In the genomic region with DNA sequence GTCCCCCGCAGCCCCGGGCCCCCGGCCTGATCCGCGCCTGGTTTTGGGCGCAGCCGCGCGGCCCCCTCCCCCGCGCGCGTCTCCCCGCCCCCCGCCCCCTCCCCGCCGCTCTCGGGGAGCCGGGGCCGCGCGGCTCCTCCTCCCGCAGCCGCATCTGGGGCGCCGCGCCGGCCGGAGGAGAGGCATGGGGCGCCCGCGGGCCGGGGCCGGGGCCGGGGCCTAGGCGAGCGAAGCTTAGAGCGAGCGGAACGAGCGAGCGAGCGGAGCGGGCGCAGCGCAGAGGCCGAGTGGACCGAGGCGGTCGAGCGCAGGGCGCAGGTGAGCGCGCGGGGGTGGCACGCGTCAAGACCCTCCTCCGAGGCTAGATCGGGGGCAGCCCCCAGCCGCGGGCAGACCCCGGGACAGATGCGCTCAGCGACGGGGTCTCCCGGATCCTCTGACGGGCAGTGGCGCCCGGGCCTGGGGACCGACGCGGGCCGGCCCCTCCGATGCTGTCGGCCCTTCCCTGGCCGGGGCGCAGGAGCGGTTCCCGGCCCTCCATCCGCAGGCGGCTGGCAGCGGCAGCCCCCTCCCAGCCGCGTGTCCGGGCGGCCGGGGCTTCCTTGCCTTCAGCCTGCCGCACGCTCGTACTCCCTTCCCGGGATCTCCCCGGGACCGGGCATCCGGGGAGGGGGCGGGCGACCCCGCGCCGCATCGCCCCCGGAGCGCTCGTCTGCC, we compare ENCODE assay signal across 8 mouse cellular contexts. TPM values are rescaled to one million over a fixed set of nuclear protein-coding genes. Genes with fewer than 3 reads are reported as not detected.
DNase-seq lines count a peak whose midpoint lies in the region; ATAC-seq lines count a peak whose summit lies in the region.

Gene Dlgap4, plus strand, starts transcription at position 165 of the 717 bp plus-strand sequence.

- H3K27ac ChIP-seq in lung, embryonic 16.5 days (ENCODE audit: low read length) = no peak within 1 kb of the TSS
- H3K27ac ChIP-seq in embryonic facial prominence, embryonic 13.5 days = no peak within 1 kb of the TSS
- H3K27ac ChIP-seq in heart, embryonic 15.5 days = no peak within 1 kb of the TSS
- H3K27ac ChIP-seq in midbrain, embryonic 15.5 days = peak within 1 kb of the TSS; percentile 76

- DNase-seq in lung, postnatal 25 days (ENCODE audit: low spot score) = no peak
- DNase-seq in adrenal gland, adult 8-10 months = no peak
- DNase-seq in layer of hippocampus, postnatal 25 days (ENCODE audit: extremely low spot score in 1 of 2, low spot score in 1 of 2) = peak in 1 of 2 experiments; percentile 49
- DNase-seq in B cell, adult 2 months = no peak

- H3K4me3 ChIP-seq in lung, embryonic 16.5 days (ENCODE audit: low read length) = peak within 1 kb of the TSS; percentile 67
- H3K4me3 ChIP-seq in embryonic facial prominence, embryonic 13.5 days = peak within 1 kb of the TSS; percentile 79
- peak within 1 kb of the TSS; percentile 71 for H3K4me3 ChIP-seq in heart, embryonic 15.5 days
- H3K4me3 ChIP-seq in midbrain, embryonic 15.5 days = peak within 1 kb of the TSS; percentile 79

- peak within 1 kb of the TSS; percentile 99 for H3K4me2 ChIP-seq in lung, embryonic 16.5 days (ENCODE audit: low read depth, low read length)
- H3K4me2 ChIP-seq in embryonic facial prominence, embryonic 13.5 days = peak within 1 kb of the TSS; percentile 98
- peak within 1 kb of the TSS; percentile 99 for H3K4me2 ChIP-seq in heart, embryonic 15.5 days
- H3K4me2 ChIP-seq in midbrain, embryonic 15.5 days = peak within 1 kb of the TSS; percentile 81

- H3K27me3 ChIP-seq in lung, embryonic 16.5 days (ENCODE audit: control insufficient read depth, insufficient read depth, low read depth, low read length) = peaks cover 64% of the 10 kb centered on the region
- peaks cover 94% of the 10 kb centered on the region for H3K27me3 ChIP-seq in embryonic facial prominence, embryonic 13.5 days
- H3K27me3 ChIP-seq in heart, embryonic 15.5 days = peaks cover 97% of the 10 kb centered on the region
- H3K27me3 ChIP-seq in midbrain, embryonic 15.5 days (replicated peaks) = peaks cover 26% of the 10 kb centered on the region

- no peaks in the 10 kb centered on the region for H3K36me3 ChIP-seq in lung, embryonic 16.5 days (ENCODE audit: control insufficient read depth, insufficient read depth, low read length)
- no peaks in the 10 kb centered on the region for H3K36me3 ChIP-seq in embryonic facial prominence, embryonic 13.5 days
- no peaks in the 10 kb centered on the region for H3K36me3 ChIP-seq in heart, embryonic 15.5 days
- no peaks in the 10 kb centered on the region for H3K36me3 ChIP-seq in midbrain, embryonic 15.5 days (replicated peaks)

- H3K4me1 ChIP-seq in lung, embryonic 16.5 days (replicated peaks; ENCODE audit: control insufficient read depth, insufficient read depth, low read length) = peaks cover 16% of the 10 kb centered on the region
- H3K4me1 ChIP-seq in embryonic facial prominence, embryonic 13.5 days = peaks cover 25% of the 10 kb centered on the region
- peaks cover 21% of the 10 kb centered on the region for H3K4me1 ChIP-seq in heart, embryonic 15.5 days (replicated peaks)
- peaks cover 41% of the 10 kb centered on the region for H3K4me1 ChIP-seq in midbrain, embryonic 15.5 days

- under 1% methylated on average over 81 of the region's 103 CpGs for WGBS in lung, embryonic 16.5 days
- WGBS in embryonic facial prominence, embryonic 13.5 days = under 1% methylated on average over 67 of the region's 103 CpGs
- under 1% methylated on average over 79 of the region's 103 CpGs for WGBS in heart, embryonic 15.5 days
- under 1% methylated on average over 61 of the region's 103 CpGs for WGBS in midbrain, embryonic 15.5 days

- H3K9ac ChIP-seq in lung, embryonic 16.5 days (ENCODE audit: low read length) = peak within 1 kb of the TSS; percentile 67
- H3K9ac ChIP-seq in embryonic facial prominence, embryonic 13.5 days = peak within 1 kb of the TSS; percentile 79
- peak within 1 kb of the TSS; percentile 55 for H3K9ac ChIP-seq in heart, embryonic 15.5 days
- peak within 1 kb of the TSS; percentile 88 for H3K9ac ChIP-seq in midbrain, embryonic 15.5 days

- ATAC-seq in lung, embryonic 16.5 days (ENCODE audit: low read depth) = peak; percentile 73
- peak; percentile 57 for ATAC-seq in embryonic facial prominence, embryonic 13.5 days (ENCODE audit: insufficient number of reproducible peaks, insufficient read depth, low FRiP score, low TSS enrichment, low read depth)
- peak; percentile 62 for ATAC-seq in heart, embryonic 15.5 days (replicated peaks; ENCODE audit: insufficient number of reproducible peaks, insufficient read depth, low FRiP score, low read depth)
- peak; percentile 81 for ATAC-seq in midbrain, embryonic 15.5 days (replicated peaks)

- no peaks in the 10 kb centered on the region for H3K9me3 ChIP-seq in lung, embryonic 16.5 days (ENCODE audit: control insufficient read depth, low read length)
- H3K9me3 ChIP-seq in embryonic facial prominence, embryonic 13.5 days = no peaks in the 10 kb centered on the region
- H3K9me3 ChIP-seq in heart, embryonic 15.5 days (replicated peaks) = no peaks in the 10 kb centered on the region
- no peaks in the 10 kb centered on the region for H3K9me3 ChIP-seq in midbrain, embryonic 15.5 days

RNA-seq across cellular contexts. Expression of gene Dlgap4, which starts in this region (rescaled TPM):
- polyA plus RNA-seq in lung, embryonic 16.5 days (2015; fragmentation: Nextera tagmentation; extraction: Ambion mirVana) = 59.1 and 66.4 TPM in 2 replicates
- 10 to 100 TPM; 43.0 to 72.3 (median 58.4) TPM for total RNA-seq in adrenal gland, adult 8-10 months (2022)
- 89.7 and 98.3 TPM in 2 replicates for polyA plus RNA-seq in embryonic facial prominence, embryonic 13.5 days (2015; fragmentation: Nextera tagmentation; extraction: Ambion mirVana)
- polyA plus RNA-seq in heart, embryonic 15.5 days (2015; fragmentation: Nextera tagmentation; extraction: Ambion mirVana) = 45.4 and 52.2 TPM in 2 replicates
- 100 to 1,000 TPM; 180 to 211 TPM for total RNA-seq in layer of hippocampus, postnatal 25 days (2021)
- 272 and 277 TPM in 2 replicates for polyA plus RNA-seq in midbrain, embryonic 15.5 days (2015; fragmentation: Nextera tagmentation; extraction: Ambion mirVana)
